Mouse (Mus musculus) E14TG2a.4 (cell line): ENCODE data around the gene Gp1ba.

Source experiments
- H3K27me3 ChIP-seq: 2 replicates; pipeline ENCODE4 v1.6.1; 2014; ENCODE audit warnings: low read length, control low read depth; ENCODE audit not compliant: insufficient read depth
- H3K36me3 ChIP-seq: 2 replicates; pipeline ENCODE4 v1.6.1; 2014; ENCODE audit warnings: low read length, control low read depth; ENCODE audit not compliant: insufficient read depth
- H3K4me1 ChIP-seq: replicated peaks from 2 replicates; pipeline ENCODE4 v1.6.1; 2014; ENCODE audit warnings: low read depth, low read length, control low read depth
- H3K4me3 ChIP-seq: replicated peaks from 2 replicates; pipeline ENCODE4 v1.5.1; 2014; ENCODE audit warnings: mild to moderate bottlenecking, low read length
- H3K9me3 ChIP-seq: 2 replicates; pipeline ENCODE4 v1.6.1; 2014; ENCODE audit warnings: low read length, control low read depth
- CTCF ChIP-seq: conservative IDR thresholded peaks from 2 replicates; pipeline ENCODE4 v1.5.1; 2014; ENCODE audit warnings: low read length
- NANOG ChIP-seq: IDR thresholded peaks from 2 replicates; pipeline ENCODE4 v1.6.1; 2014; ENCODE audit warnings: borderline replicate concordance, low read length, mixed read lengths
- POU5F1 ChIP-seq: IDR thresholded peaks from 2 replicates; pipeline ENCODE4 v1.6.1; 2014; ENCODE audit warnings: low read length, borderline replicate concordance

Gene Gp1ba

GRCm38 (mm10) chr11:70657991-70658390, 19.1 kb downstream of the Gp1ba start:
- peaks cover 32% of the 10 kb centered on the region for H3K36me3 ChIP-seq
- no peak for TF ChIP-seq POU5F1
- TF ChIP-seq CTCF = no peak
- TF ChIP-seq NANOG = no peak
- H3K9me3 ChIP-seq = peaks cover 8% of the 10 kb centered on the region
- peak overlapping the region; percentile 26 for H3K4me3 ChIP-seq
- peaks cover 62% of the 10 kb centered on the region for H3K4me1 ChIP-seq
- peaks cover 5% of the 10 kb centered on the region; the same call in 1 of the 2 replicates for H3K27me3 ChIP-seq

- H3K9me3 ChIP-seq = peaks cover 3% of the 10 kb centered on the region
- peaks cover 5% of the 10 kb centered on the region; the same call in 1 of the 2 replicates for H3K27me3 ChIP-seq
- 0 out of 2 replicates have a peak overlapping the region, but pooled peaks have one; percentile 32 for H3K4me3 ChIP-seq
- peaks cover 32% of the 10 kb centered on the region for H3K36me3 ChIP-seq
- TF ChIP-seq NANOG (no peak), POU5F1 (no peak), CTCF (no peak)
- H3K4me1 ChIP-seq = peaks cover 63% of the 10 kb centered on the region
Observed at GRCm38 (mm10) chr11:70658521-70658920, 19.6 kb downstream of the Gp1ba start.

- no peaks in the 10 kb centered on the region for H3K9me3 ChIP-seq
- 0 out of 2 replicates have a peak overlapping the region, but pooled peaks have one; percentile 32 for H3K4me3 ChIP-seq
- no peak for TF ChIP-seq NANOG
- TF ChIP-seq CTCF = no peak
- TF ChIP-seq POU5F1 = no peak
- peaks cover 34% of the 10 kb centered on the region for H3K36me3 ChIP-seq
- H3K27me3 ChIP-seq = peaks cover 5% of the 10 kb centered on the region; the same call in 1 of the 2 replicates
- H3K4me1 ChIP-seq = peaks cover 63% of the 10 kb centered on the region
Observed at GRCm38 (mm10) chr11:70658942-70659341, 20.0 kb downstream of the Gp1ba start.

DNA sequence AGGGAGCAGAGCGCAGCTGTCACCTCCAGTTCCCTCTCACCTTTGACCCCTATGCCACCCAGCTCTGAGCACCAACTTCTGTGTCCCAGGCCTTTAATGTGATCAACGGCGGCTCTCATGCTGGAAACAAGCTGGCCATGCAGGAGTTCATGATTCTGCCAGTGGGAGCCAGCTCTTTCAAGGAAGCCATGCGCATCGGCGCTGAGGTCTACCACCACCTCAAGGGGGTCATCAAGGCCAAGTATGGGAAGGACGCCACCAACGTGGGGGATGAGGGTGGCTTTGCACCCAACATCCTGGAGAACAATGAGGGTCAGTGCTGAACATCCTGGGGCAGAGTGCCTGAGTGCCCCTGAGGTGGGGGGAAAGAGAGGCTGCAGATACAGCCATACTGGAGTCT, 21.6 kb downstream of the Gp1ba start:
- TF ChIP-seq POU5F1 (no peak), CTCF (no peak), NANOG (no peak)
- Histone ChIP-seq H3K4me1 (peaks cover 69% of the 10 kb centered on the region), H3K9me3 (peaks cover 5% of the 10 kb centered on the region; the same call in 1 of the 2 replicates), H3K27me3 (peaks cover 5% of the 10 kb centered on the region; the same call in 1 of the 2 replicates), H3K36me3 (peaks cover 50% of the 10 kb centered on the region), H3K4me3 (no peak overlapping the region)

DNA sequence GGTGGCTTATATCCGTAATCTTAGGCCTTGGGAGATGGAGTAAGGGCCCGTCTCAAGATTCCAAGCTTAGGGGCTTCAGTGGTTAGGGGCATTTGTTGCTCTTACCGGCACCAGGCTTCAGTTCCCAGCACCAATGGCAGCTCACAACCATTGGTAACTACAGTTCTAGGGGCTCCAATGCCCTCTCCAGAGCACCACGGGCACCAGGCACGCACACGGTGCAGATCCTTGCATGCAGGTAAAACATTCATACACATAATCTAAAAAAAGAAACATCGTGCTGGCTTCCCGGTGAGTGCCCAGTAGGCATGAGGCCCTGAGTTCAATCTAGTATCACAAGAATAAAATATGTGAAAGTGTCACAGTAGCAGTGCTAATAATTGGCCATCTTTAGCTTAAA, 24.2 kb downstream of the Gp1ba start:
- TF ChIP-seq CTCF (no peak), POU5F1 (no peak), NANOG (no peak)
- Histone ChIP-seq H3K36me3 (peaks cover 72% of the 10 kb centered on the region), H3K4me1 (peaks cover 69% of the 10 kb centered on the region), H3K4me3 (no peak overlapping the region), H3K9me3 (peaks cover 5% of the 10 kb centered on the region; the same call in 1 of the 2 replicates), H3K27me3 (no peaks in the 10 kb centered on the region)

DNA sequence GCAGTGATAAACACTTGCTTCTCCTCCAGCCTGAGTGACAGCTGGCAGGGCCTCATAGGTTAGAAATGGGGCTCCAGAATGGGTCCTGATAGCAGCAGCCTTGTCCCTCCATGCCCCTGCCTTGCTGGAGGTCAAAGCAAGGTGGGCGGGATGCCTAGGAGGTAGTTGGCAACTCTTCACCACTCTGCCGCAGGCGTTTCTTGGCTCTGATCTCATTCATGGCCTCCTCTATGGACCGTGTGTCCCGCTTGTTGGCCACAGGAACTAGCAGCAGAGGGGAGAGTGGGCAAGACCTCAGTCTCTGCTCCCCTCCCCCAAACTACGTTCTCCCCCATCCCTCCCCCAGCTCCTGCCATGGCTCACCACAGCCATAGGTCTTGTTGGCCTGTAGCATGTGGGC, 25.0 kb downstream of the Gp1ba start:
- peaks cover 72% of the 10 kb centered on the region for H3K36me3 ChIP-seq
- no peak overlapping the region for H3K4me3 ChIP-seq
- H3K9me3 ChIP-seq = peaks cover 5% of the 10 kb centered on the region; the same call in 1 of the 2 replicates
- peaks cover 62% of the 10 kb centered on the region for H3K4me1 ChIP-seq
- TF ChIP-seq CTCF = no peak
- no peak for TF ChIP-seq POU5F1
- no peak for TF ChIP-seq NANOG
- H3K27me3 ChIP-seq = no peaks in the 10 kb centered on the region

- peaks cover 54% of the 10 kb centered on the region for H3K4me1 ChIP-seq
- H3K27me3 ChIP-seq = no peaks in the 10 kb centered on the region
- TF ChIP-seq POU5F1 (no peak), CTCF (no peak), NANOG (no peak)
- H3K4me3 ChIP-seq = no peak overlapping the region
- peaks cover 5% of the 10 kb centered on the region; the same call in 1 of the 2 replicates for H3K9me3 ChIP-seq
- peaks cover 72% of the 10 kb centered on the region for H3K36me3 ChIP-seq
Observed at GRCm38 (mm10) chr11:70664741-70665140, 25.8 kb downstream of the Gp1ba start.

DNA sequence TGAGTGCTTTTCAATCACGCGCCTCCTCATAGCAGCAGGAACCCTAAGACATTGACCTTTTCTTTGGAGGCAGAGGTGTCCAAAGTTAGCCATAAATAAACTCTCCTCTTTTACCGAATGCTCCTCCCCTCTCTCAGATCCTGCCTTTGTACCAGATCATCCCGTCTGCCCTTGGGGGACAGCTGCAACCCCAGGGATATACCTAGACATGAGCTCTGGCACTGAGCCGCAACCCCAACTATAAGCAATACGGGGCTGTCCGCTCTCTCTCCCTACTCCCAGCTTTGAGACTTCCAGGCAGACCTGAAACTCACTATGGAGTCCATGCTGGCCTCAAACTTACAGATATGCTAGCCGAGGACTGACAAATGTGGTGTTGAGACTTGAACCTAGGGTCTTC, 27.8 kb downstream of the Gp1ba start:
- Histone ChIP-seq H3K4me1 (peaks cover 60% of the 10 kb centered on the region), H3K27me3 (no peaks in the 10 kb centered on the region), H3K36me3 (peaks cover 67% of the 10 kb centered on the region), H3K9me3 (peaks cover 5% of the 10 kb centered on the region; the same call in 1 of the 2 replicates), H3K4me3 (no peak overlapping the region)
- TF ChIP-seq CTCF (no peak), POU5F1 (no peak), NANOG (no peak)
